Mouse (Mus musculus) heart, embryonic 14.5 days (tissue): ENCODE measurements at regions not wholly inside any gene's neighbourhood (a gene's known extent, or its start where the extent isn't known, plus 50 kb on each side); places are given as distances from the start of the nearest gene placed in this dataset.

ENCODE experiments used
- ATAC-seq: fragments of 200-750 bp; cut with Nextera tagmentation; 2 replicates; pipeline ENCODE4 v1.8.0; 2017; ENCODE audit warnings: low read depth, moderate TSS enrichment; ENCODE audit not compliant: insufficient number of reproducible peaks, insufficient read depth, low FRiP score
- H3K27ac ChIP-seq, 2 experiments: fragments of 200-500 bp in 1 of 2; fragments of 300-500 bp in 1 of 2; sonication (generic) in 1 of 2; replicated peaks in 1 of 2; 2 replicates each; pipeline ENCODE4 v1.5.1; 2012 to 2014; ENCODE audit warnings: low read depth in 2 of 2, low read length in 2 of 2, control low read depth in 1 of 2, mild to moderate bottlenecking in 1 of 2, mixed read lengths in 1 of 2; ENCODE audit not compliant: control insufficient read depth in 1 of 2, insufficient read depth in 1 of 2
- H3K27me3 ChIP-seq: fragments of 300-500 bp; sonication (generic); 2 replicates; pipeline ENCODE4 v1.6.1; 2014; ENCODE audit warnings: mild to moderate bottlenecking, low read length, control low read depth; ENCODE audit not compliant: control insufficient read depth, insufficient read depth
- H3K36me3 ChIP-seq: fragments of 300-500 bp; sonication (generic); 2 replicates; pipeline ENCODE4 v1.6.1; 2014; ENCODE audit warnings: mild to moderate bottlenecking, control low read depth, low read length, mixed read lengths; ENCODE audit not compliant: control insufficient read depth, insufficient read depth
- H3K4me1 ChIP-seq, 2 experiments: fragments of 200-500 bp in 1 of 2; fragments of 300-500 bp in 1 of 2; sonication (generic) in 1 of 2; 2 replicates each; pipeline ENCODE4 v1.6.1; 2012 to 2014; ENCODE audit warnings: low read length in 2 of 2, control low read depth in 1 of 2, mixed read lengths in 1 of 2; ENCODE audit not compliant: control insufficient read depth in 2 of 2, insufficient read depth in 2 of 2
- H3K4me2 ChIP-seq: fragments of 300-500 bp; sonication (generic); 2 replicates; pipeline ENCODE4 v1.6.1; 2014; ENCODE audit warnings: mild to moderate bottlenecking, low read length
- H3K4me3 ChIP-seq, 2 experiments: fragments of 200-500 bp in 1 of 2; fragments of 300-500 bp in 1 of 2; sonication (generic) in 1 of 2; 2 replicates each; pipeline ENCODE4 v1.5.1; 2012 to 2014; ENCODE audit warnings: low read length in 2 of 2, mild to moderate bottlenecking in 2 of 2, control low read depth in 1 of 2, low read depth in 1 of 2, moderate library complexity in 1 of 2; ENCODE audit not compliant: control insufficient read depth in 1 of 2, insufficient read depth in 1 of 2
- H3K9ac ChIP-seq: fragments of 300-500 bp; sonication (generic); 2 replicates; pipeline ENCODE4 v1.6.1; 2014; ENCODE audit warnings: mild to moderate bottlenecking, low read length
- H3K9me3 ChIP-seq: fragments of 300-500 bp; sonication (generic); 2 replicates; pipeline ENCODE4 v1.6.1; 2016; ENCODE audit warnings: low read length, control low read depth; ENCODE audit not compliant: control insufficient read depth
- WGBS: fragments of 180-500 bp; shearing (Covaris S2); extraction: QIAGEN DNeasy Blood & Tissue Kit; methylation state at CpG from one replicate; pipeline ENCODE4 v1.1.7; 2014; 5-methylcytosine and 5-hydroxymethylcytosine counted together

GRCm38 (mm10) chr13:53805872-53806271, 249.6 kb downstream of the Drd1 start:
- Histone ChIP-seq H3K9ac (no peak overlapping the region), H3K4me2 (no peak overlapping the region), H3K9me3 (no peaks in the 10 kb centered on the region), H3K4me3 (no peak overlapping the region), H3K36me3 (no peaks in the 10 kb centered on the region), H3K27me3 (no peaks in the 10 kb centered on the region), H3K4me1 (peaks cover 9 to 13% of the 10 kb centered on the region in 2 experiments), H3K27ac (no peak overlapping the region)
- no peak for ATAC-seq
- 71% methylated on average over 4 of the region's 4 CpGs for WGBS

- Histone ChIP-seq H3K4me2 (no peak overlapping the region), H3K9ac (no peak overlapping the region), H3K36me3 (no peaks in the 10 kb centered on the region), H3K4me1 (no peaks in the 10 kb centered on the region), H3K4me3 (no peak overlapping the region), H3K27ac (no peak overlapping the region), H3K27me3 (no peaks in the 10 kb centered on the region), H3K9me3 (no peaks in the 10 kb centered on the region)
- WGBS, result 78% methylated on average over 5 of the region's 5 CpGs
- no peak for ATAC-seq
These were observed 254.5 kb downstream of the Drd1 start for GRCm38 (mm10) chr13:53800978-53801377.

- Histone ChIP-seq H3K36me3 (no peaks in the 10 kb centered on the region), H3K4me2 (no peak overlapping the region), H3K27me3 (no peaks in the 10 kb centered on the region), H3K9me3 (0 out of 2 replicates have a peak, but pooled peaks cover 2% of the 10 kb centered on the region), H3K4me1 (no peaks in the 10 kb centered on the region), H3K4me3 (no peak overlapping the region), H3K27ac (no peak overlapping the region), H3K9ac (no peak overlapping the region)
- 75% methylated on average over 2 of the region's 2 CpGs for WGBS
- ATAC-seq, result no peak
These were observed 266.7 kb downstream of the Drd1 start for GRCm38 (mm10) chr13:53788809-53789208.

- WGBS, result 17% methylated on average over 6 of the region's 6 CpGs
- 0 out of 2 replicates have a peak, but pooled peaks cover 2% of the 10 kb centered on the region for H3K9me3 ChIP-seq
- no peak overlapping the region for H3K9ac ChIP-seq
- H3K4me1 ChIP-seq, result no peaks in the 10 kb centered on the region
- H3K27ac ChIP-seq, result no peak overlapping the region
- no peak overlapping the region for H3K4me3 ChIP-seq
- ATAC-seq, result no peak
- no peaks in the 10 kb centered on the region for H3K27me3 ChIP-seq
- H3K4me2 ChIP-seq, result no peak overlapping the region
- no peaks in the 10 kb centered on the region for H3K36me3 ChIP-seq
These were observed 272.0 kb downstream of the Drd1 start for GRCm38 (mm10) chr13:53783492-53783891.

GRCm38 (mm10) chr13:53779150-53779549, 276.4 kb downstream of the Drd1 start:
- H3K9ac ChIP-seq, result no peak overlapping the region
- no peak overlapping the region for H3K27ac ChIP-seq
- no peaks in the 10 kb centered on the region for H3K27me3 ChIP-seq
- no peak for ATAC-seq
- no peaks in the 10 kb centered on the region for H3K9me3 ChIP-seq
- no peaks in the 10 kb centered on the region for H3K36me3 ChIP-seq
- WGBS, result 44% methylated on average over 4 of the region's 4 CpGs
- H3K4me2 ChIP-seq, result no peak overlapping the region
- 0 out of 4 replicates have a peak, but pooled peaks cover 0 to 3% of the 10 kb centered on the region in 2 experiments for H3K4me1 ChIP-seq
- H3K4me3 ChIP-seq, result no peak overlapping the region

- peaks cover 5 to 8% of the 10 kb centered on the region in 2 experiments; a peak in 2 of 4 replicates for H3K4me1 ChIP-seq
- no peak overlapping the region for H3K9ac ChIP-seq
- H3K4me3 ChIP-seq, result no peak overlapping the region
- no peak for ATAC-seq
- WGBS, result 58% methylated on average over 11 of the region's 11 CpGs
- no peak overlapping the region for H3K4me2 ChIP-seq
- no peaks in the 10 kb centered on the region for H3K9me3 ChIP-seq
- no peaks in the 10 kb centered on the region for H3K27me3 ChIP-seq
- H3K27ac ChIP-seq, result no peak overlapping the region
- H3K36me3 ChIP-seq, result no peaks in the 10 kb centered on the region
These were observed 279.1 kb downstream of the Drd1 start for GRCm38 (mm10) chr13:53776421-53776820.

- no peaks in the 10 kb centered on the region for H3K27me3 ChIP-seq
- no peak overlapping the region for H3K4me2 ChIP-seq
- H3K9ac ChIP-seq, result no peak overlapping the region
- peaks cover 5 to 8% of the 10 kb centered on the region in 2 experiments; a peak in 2 of 4 replicates for H3K4me1 ChIP-seq
- no peak overlapping the region for H3K27ac ChIP-seq
- no peaks in the 10 kb centered on the region for H3K9me3 ChIP-seq
- WGBS, result 43% methylated on average over 5 of the region's 5 CpGs
- H3K36me3 ChIP-seq, result no peaks in the 10 kb centered on the region
- no peak overlapping the region for H3K4me3 ChIP-seq
- ATAC-seq, result no peak
These were observed 279.8 kb downstream of the Drd1 start for GRCm38 (mm10) chr13:53775687-53776086.

- peaks cover 2 to 7% of the 10 kb centered on the region in 2 experiments; a peak in 3 of 4 replicates for H3K4me1 ChIP-seq
- WGBS, result 19% methylated on average over 13 of the region's 13 CpGs
- no peak overlapping the region for H3K9ac ChIP-seq
- H3K4me3 ChIP-seq, result no peak overlapping the region
- H3K27me3 ChIP-seq, result no peaks in the 10 kb centered on the region
- no peak for ATAC-seq
- H3K4me2 ChIP-seq, result no peak overlapping the region
- H3K27ac ChIP-seq, result no peak overlapping the region
- no peaks in the 10 kb centered on the region for H3K36me3 ChIP-seq
- no peaks in the 10 kb centered on the region for H3K9me3 ChIP-seq
These were observed 290.8 kb downstream of the Drd1 start for GRCm38 (mm10) chr13:53764613-53765243.
